In genomic region chr9:20607100-20607974, GRCm38 (mm10) we compare ENCODE assay signal across 8 mouse cellular contexts. TPM values are rescaled to one million over a fixed set of nuclear protein-coding genes. Genes with fewer than 3 reads are reported as not detected.
DNase-seq lines count a peak whose midpoint lies in the region; ATAC-seq lines count a peak whose summit lies in the region.

No protein-coding gene starts in this region.

- H3K4me3 ChIP-seq in lung, embryonic 16.5 days (ENCODE audit: low read length) = peak overlapping the region; percentile 73

- peak overlapping the region; percentile 85 for H3K9ac ChIP-seq in lung, embryonic 16.5 days (ENCODE audit: low read length)

- H3K4me1 ChIP-seq in lung, embryonic 16.5 days (replicated peaks; ENCODE audit: control insufficient read depth, insufficient read depth, low read length) = no peaks in the 10 kb centered on the region

- H3K9me3 ChIP-seq in lung, embryonic 16.5 days (ENCODE audit: control insufficient read depth, low read length) = peaks cover 9% of the 10 kb centered on the region

- no peaks in the 10 kb centered on the region for H3K27me3 ChIP-seq in lung, embryonic 16.5 days (ENCODE audit: control insufficient read depth, insufficient read depth, low read depth, low read length)

- H3K4me2 ChIP-seq in lung, embryonic 16.5 days (ENCODE audit: low read depth, low read length) = peak overlapping the region; percentile 68

- peak; percentile 94 to 98 for ATAC-seq in hematopoietic stem cell, adult 5-6 weeks (replicated peaks in 1 of 2; ENCODE audit: insufficient read depth in 1 of 2, low FRiP score in 2 of 2, low TSS enrichment in 1 of 2, low read depth in 1 of 2, poor library complexity in 2 of 2, severe bottlenecking in 2 of 2)
- ATAC-seq in lung, embryonic 16.5 days (ENCODE audit: low read depth) = peak; percentile 91

- DNase-seq in MEL-GATA-1-ER (ENCODE audit: extremely low read depth, low read depth) = peak; percentile 86
- peak; percentile 86 for DNase-seq in cerebellum, adult 8-10 months
- peak; percentile 96 for DNase-seq in forelimb bud, embryonic 11.5 days (ENCODE audit: low read depth, low spot score)
- peak; percentile 73 for DNase-seq in layer of hippocampus, adult 9-10 months (ENCODE audit: low spot score)
- peak; percentile 91 for DNase-seq in ovary, postnatal 10 days (ENCODE audit: low spot score)
- DNase-seq in thymus, postnatal 10 days (ENCODE audit: low spot score in 2 of 2) = peak; percentile 79 to 80

- WGBS in lung, embryonic 16.5 days = 0% methylated on average over 57 of the region's 57 CpGs

- peaks cover 6% of the 10 kb centered on the region; the same call in 1 of the 2 replicates for H3K36me3 ChIP-seq in lung, embryonic 16.5 days (ENCODE audit: control insufficient read depth, insufficient read depth, low read length)

- H3K27ac ChIP-seq in lung, embryonic 16.5 days (ENCODE audit: low read length) = peak overlapping the region; percentile 95

RNA-seq across cellular contexts. Expression of gene Zfp846, which starts 26.2 kb away (rescaled TPM):
- total RNA-seq in hematopoietic stem cell, adult 5-6 weeks (2017) = 5.5 and 7.2 TPM in 2 replicates
- polyA plus RNA-seq in lung, embryonic 16.5 days (2015; fragmentation: Nextera tagmentation; extraction: Ambion mirVana) = 18.1 and 21.4 TPM in 2 replicates

RNA-seq across cellular contexts. Expression of gene Ubl5, which starts 35.3 kb away (rescaled TPM):
- total RNA-seq in hematopoietic stem cell, adult 5-6 weeks (2017) = 63.3 and 185 TPM in 2 replicates
- 422 and 439 TPM in 2 replicates for polyA plus RNA-seq in lung, embryonic 16.5 days (2015; fragmentation: Nextera tagmentation; extraction: Ambion mirVana)

RNA-seq across cellular contexts. Expression of gene Fbxl12, which starts 37.2 kb away (rescaled TPM):
- 5.3 and 5.7 TPM in 2 replicates for total RNA-seq in hematopoietic stem cell, adult 5-6 weeks (2017)
- 20.9 and 24.5 TPM in 2 replicates for polyA plus RNA-seq in lung, embryonic 16.5 days (2015; fragmentation: Nextera tagmentation; extraction: Ambion mirVana)

RNA-seq across cellular contexts. Expression of gene Pin1, which starts 44.6 kb away (rescaled TPM):
- total RNA-seq in hematopoietic stem cell, adult 5-6 weeks (2017) = 8.9 and 13.4 TPM in 2 replicates
- polyA plus RNA-seq in lung, embryonic 16.5 days (2015; fragmentation: Nextera tagmentation; extraction: Ambion mirVana) = 47.4 and 50.3 TPM in 2 replicates

Comparison
In these comparisons a context has a peak if more than half of its experiments do, and no peak if none do; other contexts are left out.
1. Peak in every context shown above with its lines: DNase-seq, ATAC-seq, H3K4me3 ChIP-seq and H3K27ac ChIP-seq.